Mouse (Mus musculus): ENCODE data around the gene Id3.

Gene Id3

DNA sequence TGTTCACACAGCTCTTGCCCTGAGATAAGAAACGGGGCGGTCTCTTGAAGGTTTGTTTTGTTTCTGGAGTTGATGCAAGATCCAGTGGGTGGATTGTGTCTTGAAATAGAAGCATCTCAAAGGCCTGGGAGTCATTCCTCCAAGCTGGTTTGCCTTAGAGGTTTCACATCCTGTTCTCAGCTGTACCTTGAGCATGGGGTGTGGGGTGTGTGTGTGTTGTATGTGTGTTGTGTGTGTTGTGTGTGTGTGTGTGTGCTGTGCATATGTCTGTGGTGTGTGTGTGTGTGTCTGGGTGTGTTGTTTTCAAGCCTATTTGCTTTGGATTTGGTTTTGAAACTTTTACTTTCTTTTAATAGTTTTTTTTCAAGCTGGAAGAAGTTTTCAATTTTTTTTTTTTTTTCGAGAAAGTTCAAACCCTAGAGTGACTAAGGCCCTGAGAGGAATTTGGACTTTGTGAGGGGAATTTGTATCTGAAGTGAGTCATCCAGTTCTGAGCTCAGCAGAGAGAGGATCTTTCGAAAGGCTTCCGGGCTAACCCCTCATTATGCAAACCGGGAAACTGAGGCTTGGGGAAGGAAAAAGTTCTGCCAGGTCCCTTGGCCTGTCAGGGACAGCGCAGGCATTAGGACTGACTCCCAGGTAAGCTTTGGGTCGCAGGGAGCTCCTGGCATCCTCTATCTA lies 20.0 kb upstream of the Id3 start:
- in situ Hi-C loops (cut with MboI, MseI): loop anchor here in 1 of 2 experiments (25.0 kb wide), 1 partner anchor 1239 kb away; the partner anchor contains the start of gene Cdc42

DNA sequence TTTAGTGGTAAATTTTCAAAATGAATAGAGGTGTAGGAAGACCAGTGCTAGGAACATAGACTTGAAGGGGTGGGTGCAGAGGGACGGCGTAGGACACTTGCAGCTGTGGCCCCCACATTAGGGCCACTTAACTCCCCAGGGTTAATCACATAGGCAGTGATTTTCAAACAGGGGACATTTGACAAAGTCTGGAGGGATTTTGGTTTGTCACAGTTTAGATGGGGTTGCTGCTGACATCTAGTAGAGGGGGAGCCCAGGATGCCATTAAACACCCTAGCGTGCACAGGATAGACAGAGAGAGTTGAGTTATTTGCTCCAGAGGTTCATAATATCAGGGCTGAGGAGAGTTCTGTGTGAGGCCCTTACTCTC lies 19.5 kb upstream of the Id3 start:
- in situ Hi-C loops (cut with MboI, MseI): loop anchor here in 1 of 2 experiments (25.0 kb wide), 1 partner anchor 1239 kb away; the partner anchor contains the start of gene Cdc42

DNA sequence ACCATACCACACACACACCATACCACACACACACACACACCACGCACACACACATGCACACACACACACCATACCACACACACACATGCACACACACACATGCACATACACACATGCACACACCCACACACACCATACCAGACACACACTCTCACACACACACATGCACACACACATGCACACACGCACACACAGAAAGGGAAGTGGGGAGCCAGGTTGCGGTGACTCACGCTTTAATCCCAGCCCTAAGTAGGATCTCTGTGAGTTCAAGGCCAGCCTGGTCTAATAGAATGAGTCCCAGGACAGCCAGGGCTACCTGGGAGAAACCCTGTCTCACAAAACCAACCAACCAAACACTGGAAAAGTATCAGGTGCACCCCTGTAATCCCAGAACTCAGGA lies 18.7 kb upstream of the Id3 start:
- in situ Hi-C loops (cut with MboI, MseI): loop anchor here in 1 of 2 experiments (25.0 kb wide), 1 partner anchor 1238 kb away; the partner anchor contains the start of gene Cdc42

DNA sequence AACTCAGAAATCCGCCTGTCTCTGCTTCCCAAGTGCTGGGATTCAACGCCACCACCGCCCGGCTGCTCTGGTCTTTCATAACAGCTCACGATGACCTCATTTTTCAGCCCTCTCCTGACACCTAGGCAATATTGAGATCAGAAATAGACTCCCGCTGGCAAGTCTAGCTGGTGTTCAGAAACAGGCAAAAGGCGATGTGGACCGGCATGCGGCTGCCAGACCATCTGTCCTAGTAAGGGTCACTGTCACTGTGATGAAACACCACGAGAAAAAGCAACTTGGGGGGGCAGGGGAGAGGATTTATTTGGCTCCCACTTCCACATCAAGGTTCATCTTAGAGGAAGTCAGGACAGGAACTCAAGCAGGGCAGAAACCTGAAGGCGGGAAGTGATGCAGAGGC lies 17.8 kb upstream of the Id3 start:
- in situ Hi-C loops (cut with MboI, MseI): no loop called here

DNA sequence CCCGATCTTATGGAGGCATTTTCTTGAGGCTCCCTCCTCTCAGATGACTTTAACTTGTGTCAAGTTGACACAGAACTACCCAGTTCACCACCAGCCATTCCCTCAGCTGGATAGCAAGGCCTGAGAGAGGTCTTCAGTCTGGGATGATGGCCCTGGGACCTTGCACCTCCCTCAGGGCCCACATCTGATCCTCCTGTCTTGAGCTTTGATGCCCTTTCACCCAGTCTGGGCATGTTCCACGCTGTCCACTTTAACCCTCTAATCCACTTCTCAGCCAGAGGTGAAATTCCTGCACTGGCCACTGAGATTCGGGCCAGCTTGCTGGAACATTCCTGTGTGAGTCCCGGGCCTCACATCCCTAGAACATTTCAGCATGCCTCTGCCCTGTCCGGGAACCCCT lies 17.3 kb upstream of the Id3 start:
- in situ Hi-C loops (cut with MboI, MseI): no loop called here

DNA sequence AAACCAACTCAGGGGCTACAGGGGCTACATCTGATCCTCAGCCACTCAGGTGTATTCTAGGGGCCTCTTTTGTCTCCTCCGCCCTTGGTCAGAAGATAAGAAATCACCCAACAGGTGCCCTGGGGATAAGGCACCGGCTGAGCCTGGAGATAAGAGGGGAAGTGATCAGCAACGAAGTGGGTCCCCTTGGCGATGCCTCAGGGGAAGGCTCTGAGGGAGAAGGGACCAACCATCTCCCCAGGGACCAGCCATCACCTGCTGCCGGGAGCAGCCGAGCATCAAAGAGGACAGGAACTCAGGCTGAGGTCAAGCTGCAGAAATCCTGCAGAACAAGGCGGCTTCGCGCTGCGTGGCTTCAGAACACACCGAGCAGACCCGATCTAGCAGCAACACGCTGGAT lies 15.6 kb upstream of the Id3 start:
- in situ Hi-C loops (cut with MboI, MseI): no loop called here

DNA sequence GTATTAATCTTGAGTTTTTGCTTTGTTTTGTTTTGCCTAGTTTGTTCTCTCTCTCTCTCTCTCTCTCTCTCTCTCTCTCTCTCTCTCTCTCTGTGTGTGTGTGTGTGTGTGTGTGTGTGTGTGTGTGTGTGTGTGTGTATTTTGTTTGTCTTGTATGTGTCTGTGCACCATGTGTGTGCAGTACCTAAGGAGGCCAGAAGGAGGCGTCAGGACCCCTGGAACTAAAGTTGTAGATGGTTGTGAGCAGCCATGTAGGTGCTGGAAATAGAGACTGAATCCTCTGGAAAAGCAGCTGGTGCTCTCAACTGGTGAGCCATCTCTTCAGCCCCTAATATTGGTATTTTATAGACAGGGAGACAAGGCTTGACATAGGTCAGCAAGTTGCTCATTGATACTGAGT lies 13.5 kb upstream of the Id3 start:
- in situ Hi-C loops (cut with MboI, MseI): no loop called here

DNA sequence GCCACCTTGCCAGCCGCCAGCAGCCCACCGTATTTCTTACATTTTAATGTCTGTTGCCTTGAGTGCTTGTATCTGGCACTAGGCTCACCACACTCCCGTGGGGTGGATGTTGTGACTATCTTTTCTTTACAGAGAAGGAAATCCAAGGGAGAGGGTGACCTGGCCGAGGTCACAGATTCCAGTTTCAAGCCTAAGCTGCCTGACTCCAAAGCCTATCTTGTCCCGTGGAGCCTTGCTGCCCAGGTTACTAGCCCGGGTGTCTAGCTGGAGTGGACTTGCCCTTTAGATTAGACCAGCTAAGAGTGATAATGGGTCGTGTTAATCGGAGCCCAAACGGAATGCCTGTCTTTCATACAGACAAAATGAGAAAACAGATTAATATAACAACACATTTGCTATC lies 9.5 kb upstream of the Id3 start:
- in situ Hi-C loops (cut with MboI, MseI): no loop called here

DNA sequence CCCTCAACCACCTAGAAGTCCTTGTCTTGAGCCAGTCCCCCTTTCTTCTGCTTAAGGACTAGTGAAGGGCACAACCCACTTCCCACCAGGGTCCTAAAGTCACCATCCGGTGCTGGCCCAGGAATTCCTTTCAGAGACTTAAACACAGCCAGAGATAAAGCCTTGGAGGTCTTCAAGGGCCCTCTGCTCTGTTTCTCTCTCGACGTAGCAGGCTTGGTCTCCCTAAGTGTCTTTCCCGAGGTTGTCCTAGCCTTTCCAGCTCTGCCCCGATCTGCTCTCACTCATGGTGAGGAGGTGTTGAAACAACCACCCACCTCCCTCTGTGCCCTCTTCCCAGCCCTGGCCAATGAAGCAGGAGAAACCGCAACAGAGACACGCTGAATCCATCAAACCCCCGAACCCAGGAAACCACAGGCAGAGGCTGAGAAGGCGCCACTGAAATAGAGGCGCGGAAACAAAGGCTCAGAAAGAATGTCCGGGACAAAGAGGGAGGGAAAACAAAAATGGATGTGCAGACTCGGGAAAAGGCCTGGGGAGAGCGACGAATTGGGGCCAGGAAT lies 8.8 kb upstream of the Id3 start:
- in situ Hi-C loops (cut with MboI, MseI): no loop called here

DNA sequence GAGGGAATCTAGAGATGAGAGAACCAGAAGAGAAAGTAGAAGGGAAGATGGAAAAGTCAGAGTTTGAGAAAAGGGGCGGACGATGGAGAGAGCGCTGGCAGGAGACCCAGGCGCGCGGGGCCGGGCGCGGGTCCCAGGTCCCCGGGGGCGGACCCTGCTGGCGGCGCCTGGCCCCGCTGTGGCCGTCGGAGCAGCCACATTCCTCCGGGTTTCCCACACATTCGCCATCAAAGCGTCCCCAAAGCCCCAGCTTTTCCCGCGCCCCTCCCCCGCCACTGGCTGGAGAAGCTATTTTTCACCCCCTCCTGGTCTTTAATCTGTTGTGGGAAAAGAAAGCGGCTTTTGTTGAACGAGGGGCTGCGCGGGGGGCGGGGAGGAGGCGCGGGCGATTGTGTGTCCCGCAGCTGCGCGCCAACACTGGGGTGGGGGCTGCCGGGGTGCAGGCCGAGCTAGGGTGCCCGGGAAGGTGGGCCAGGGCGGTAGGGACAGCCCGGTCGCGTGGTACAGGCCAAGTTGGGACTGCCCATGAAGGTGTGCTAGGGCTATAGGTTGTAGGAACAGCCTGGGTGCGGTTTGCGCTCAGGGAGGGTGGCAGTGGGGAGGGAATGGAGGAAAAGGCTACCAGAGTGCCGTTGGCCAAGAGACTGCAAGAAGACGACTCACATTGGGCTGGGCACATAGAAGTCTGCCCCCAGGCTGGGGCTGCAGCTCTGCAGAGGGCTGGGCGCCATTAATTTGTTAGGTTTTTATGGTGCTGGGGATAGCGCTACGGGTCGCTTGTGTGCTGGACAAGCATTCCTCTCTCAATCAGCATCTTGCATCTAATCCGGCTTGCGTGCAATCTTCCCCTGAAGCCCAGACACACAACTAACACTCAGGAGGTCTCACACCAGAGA lies 8.1 kb upstream of the Id3 start:
- in situ Hi-C loops (cut with MboI, MseI): no loop called here

DNA sequence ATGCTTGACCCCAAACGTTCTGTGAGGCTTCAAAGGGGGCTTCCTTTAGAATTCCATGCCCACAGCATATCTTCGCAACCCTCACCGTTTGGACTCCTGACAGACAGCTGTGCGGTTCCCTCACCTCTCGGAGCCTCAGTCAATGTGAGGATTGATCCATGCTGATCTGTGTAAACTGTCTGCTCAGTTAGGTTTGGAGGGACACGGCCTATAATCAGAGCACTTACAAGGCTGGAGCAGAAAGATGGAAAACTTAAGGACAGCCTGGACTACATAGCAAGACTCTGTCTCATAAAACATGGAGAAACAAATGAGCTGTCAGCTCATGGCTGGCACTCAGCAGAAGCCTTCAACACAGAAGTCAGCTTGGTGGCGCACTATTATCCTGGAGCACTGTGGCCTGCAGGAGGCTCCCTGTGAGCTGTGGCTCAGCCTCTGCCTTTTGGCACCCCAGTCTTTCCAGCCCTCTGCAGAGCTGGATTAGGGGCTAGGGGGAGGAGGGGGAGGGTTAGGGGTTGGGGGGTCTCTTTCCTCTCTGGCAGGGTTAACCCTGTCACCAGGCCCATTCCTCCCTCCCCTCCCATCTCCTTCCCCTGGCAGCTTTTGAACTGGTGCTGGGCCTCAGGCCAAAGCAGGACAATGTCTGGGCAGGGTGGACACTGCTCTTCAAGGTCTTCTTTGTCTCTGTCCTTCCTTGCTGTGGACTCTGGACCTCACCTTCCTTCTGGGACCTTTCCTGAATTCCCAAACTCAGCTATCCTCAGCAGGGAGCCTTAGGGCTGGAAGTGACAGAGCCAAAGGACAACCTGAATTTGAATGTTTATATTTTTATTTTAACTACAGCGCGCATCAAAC lies 7.2 kb upstream of the Id3 start:
- in situ Hi-C loops (cut with MboI, MseI): no loop called here

DNA sequence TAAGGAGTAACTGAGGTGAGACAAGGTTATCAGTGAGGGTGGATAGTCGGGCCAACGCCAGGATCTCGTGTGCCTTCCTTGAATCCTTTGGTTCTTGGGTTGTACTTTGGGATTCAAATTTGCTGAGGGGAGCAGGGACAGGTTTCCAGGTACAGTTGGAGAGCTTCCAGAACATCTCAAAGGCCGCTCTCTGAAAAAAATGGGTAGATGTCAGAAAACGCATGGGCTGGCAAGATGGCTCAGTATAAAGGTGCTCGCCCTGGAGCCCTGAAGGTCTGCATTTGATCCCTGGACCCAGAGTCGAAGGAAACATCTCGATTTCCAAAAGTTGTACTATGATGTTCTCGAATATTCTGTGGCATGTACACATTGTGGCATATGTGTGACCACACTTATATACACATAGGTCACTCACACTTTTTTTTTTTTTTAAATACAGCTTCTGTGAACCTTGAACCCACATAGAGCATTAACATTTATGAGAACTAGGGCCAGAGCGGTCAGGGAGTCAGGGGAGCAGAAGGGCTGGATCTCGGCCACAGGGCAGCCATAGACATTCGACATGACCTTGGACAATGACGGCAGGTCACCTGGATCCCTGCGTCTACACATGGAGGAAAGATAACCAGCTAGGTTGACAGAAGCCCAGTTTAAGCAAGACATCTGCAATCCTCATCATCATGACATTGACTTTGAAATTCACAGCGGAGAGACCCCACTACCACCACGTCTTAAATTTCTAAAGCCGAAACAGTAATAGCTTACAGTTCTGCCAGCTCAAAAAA lies 3.8 kb upstream of the Id3 start:
- in situ Hi-C loops (cut with MboI, MseI): no loop called here

DNA sequence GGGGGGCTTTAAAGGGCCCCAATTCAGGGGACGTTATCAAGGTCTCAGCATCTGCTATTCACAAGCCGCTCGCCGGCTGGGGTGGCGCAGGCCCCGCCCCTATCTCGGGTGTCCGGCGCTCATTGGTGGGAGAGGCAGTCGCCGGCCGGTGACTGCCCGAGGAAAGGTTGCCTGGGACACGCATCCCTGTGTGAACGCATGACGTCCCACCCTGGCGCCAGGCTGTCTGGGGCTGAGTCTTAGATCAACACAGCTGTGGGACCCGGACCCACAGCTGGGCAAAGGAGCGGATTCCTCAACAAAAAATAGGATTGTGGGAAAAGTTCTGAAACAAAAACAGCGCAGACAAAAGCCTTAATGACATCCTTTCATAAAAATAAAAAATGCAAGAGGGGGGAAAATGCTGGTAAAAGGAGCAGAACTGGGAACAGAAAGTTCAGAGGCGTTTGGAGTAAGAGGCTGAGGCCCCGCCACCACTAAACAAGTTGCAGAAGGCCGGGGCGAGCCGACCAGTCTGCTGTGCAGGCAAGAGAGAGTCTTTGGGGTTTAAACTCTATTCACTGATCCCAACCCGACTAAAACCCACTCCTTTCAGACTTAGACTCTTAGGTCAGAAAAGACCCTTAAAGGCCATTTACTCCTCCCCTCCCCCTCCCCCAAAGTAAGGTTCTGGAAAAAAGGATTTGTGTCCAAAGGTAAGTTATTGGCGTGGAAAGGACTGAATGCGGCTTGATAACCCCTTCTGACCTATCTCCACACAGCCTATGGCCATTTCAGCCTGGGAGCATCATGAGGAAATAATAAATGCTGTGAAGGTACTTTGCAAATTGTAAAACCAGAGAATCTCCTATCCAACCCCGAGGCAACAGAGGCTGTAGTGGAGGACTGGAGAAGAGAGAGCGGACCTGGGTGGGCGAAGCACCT lies 2.7 kb upstream of the Id3 start:
- in situ Hi-C loops (cut with MboI, MseI): no loop called here

DNA sequence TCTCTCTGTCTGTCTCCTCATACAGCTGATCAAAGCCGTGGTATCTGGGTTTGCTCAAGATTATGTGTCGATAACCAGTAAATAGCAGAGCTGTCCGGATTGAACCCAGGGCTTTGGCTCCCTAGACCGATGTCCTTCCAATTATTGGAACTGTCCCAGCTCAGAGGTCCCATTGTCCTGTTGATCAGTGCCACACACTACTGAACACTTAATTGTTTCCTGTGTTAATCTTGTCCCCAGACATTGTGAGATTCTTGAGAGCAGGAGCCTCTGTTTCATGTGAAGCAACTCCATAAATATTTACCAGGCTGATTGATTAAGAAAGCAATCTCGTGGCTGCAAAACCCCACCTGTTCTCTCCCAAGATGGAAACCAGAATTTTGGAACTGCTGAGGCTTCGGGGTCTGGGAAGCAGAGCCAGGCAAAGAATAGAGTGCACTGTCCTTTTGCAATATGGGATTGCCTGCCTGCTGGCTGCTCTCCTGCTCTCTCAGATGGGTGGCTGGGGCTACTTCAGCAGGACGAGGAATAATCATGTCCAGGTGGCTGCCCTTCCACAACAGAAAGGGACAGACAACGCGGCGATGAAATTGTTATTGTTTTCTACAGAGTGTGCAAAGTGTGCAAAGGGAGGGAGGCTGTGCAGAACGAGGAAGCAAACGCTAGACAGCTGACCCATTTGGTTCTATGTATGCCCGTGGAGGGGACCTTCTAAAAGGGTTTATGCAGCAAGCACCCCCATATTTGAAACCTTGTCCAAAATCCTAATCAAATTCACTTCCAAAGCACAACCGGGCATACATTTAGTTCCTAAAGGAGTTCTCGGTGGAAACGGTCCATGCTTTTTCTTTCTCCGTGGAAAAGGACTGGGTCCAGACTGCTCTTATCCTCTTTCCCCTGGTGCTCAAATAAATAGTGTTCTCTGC lies 767 bp upstream of the Id3 start:
- in situ Hi-C loops (cut with MboI, MseI): no loop called here

DNA sequence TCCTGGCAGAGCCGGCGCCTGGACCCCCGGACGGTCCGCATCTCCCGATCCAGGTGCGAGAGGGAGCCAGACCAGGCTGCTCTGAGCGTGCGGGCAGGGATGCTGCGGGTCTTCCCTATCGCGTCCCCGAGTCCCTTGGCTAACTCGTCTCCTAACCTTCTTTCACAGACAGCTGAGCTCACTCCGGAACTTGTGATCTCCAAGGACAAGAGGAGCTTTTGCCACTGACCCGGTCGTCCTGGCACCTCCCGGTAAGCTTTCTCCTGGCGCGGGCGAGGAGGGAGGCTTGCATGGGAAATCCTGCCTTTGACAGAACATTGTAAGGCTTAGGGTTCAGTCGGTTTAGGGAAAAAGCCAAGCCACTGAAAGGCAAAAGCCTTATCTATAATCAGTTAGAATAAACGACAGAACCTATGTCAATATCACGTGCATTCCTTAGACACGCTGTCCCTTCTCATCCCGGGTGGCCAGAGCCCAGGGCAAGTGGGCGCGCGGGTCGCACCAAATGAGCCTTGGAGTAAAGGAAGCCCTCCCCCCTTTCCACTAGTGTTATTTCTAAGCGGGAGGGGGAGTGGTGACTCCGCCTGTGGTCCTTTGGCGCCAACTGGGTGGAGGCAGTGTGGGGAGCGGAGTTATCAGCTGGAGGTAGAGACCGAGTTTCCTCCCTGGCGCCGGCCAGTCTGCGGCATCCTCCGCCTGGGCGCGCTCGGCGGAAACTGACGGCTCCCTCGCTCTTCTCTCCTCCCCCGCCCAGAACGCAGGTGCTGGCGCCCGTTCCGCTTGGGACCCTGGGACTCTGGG lies 1.0 kb downstream of the Id3 start:
- in situ Hi-C loops (cut with MboI, MseI): no loop called here

DNA sequence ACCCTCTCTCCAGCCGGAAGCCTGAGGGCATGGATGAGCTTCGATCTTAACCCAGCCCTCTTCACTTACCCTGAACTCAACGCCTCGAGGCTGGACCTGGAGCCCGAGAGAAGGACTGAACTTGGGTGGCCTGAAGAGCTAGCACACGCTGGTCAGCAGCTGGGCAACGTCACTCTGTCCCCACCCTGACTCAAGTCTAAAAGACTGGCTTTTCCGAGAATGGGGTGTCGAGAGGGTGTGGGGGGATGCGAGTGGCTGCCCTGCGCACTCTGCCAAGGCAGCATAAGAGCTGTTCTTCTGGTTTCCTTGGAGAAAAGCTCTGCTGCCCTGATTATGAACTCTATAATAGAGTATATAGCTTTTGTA lies 1.6 kb downstream of the Id3 start:
- in situ Hi-C loops (cut with MboI, MseI): loop anchor here in 1 of 2 experiments (5.0 kb wide), 1 partner anchor 38 kb away; no protein-coding TSS in a partner anchor

DNA sequence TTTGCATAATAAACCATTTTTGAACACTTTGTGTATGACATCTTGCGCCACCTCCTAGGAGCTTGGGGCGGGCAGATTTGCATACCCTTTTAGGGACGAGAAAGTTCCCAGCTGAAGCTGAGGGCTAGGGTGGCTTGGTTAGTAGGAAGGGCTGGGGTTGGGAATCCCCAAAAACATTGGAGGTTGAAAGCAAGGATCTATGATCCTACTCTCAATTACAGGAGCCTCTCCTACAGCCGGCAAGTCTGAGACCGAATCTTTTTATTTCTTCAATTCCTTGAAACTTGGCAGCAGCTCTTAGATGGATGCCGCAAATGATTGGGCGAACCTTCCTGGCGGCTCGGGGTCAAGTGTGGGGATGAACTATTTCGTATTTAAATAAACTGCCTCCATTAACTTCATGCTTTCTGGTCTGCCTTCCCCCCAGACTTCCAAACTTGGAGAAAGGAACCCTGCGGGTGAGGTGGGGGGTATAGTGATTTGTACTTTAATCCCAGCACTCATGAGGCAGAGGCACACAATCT lies 2.1 kb downstream of the Id3 start:
- in situ Hi-C loops (cut with MboI, MseI): loop anchor here in 1 of 2 experiments (5.0 kb wide), 1 partner anchor 38 kb away; no protein-coding TSS in a partner anchor

Data from T-helper 17 cell (primary cell).